Mouse (Mus musculus): ENCODE measurements at regions not wholly inside any gene's neighbourhood (a gene's known extent, or its start where the extent isn't known, plus 50 kb on each side); places are given as distances from the start of the nearest gene placed in this dataset.

DNA sequence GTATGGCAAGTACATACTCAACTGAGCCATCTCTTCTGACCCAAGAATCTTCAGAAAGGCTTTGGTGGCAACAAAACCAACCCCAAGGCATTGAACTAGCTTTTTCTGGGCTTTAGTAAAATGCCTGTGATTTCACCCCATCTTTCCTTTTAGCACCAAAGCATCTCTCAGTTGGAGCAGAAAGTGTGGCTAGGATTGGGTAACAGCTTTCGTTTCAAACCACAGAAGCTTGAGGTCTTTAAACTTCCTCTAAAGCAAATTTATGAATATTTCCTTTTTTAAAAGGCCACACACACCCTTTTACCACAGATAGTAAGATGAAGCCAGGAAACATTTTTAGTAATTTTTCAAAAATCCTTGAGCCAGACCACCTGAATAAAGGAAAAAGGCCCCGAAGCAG lies 178.1 kb upstream of the Kbtbd8 start:
- no peak for TF ChIP-seq CTCF (IDR thresholded peaks at IDR 0.05; ENCODE audit: low read depth, low read length)
- no peak for TF ChIP-seq POLR2A (IDR thresholded peaks at IDR 0.05; ENCODE audit: insufficient read depth, low read length)

Measured in ES-Bruce4 (cell line).